Mouse (Mus musculus) embryonic facial prominence, embryonic 13.5 days (tissue): ENCODE data around the gene Nrap. TPM values are rescaled to one million over a fixed set of nuclear protein-coding genes. Genes with fewer than 3 reads are reported as not detected.

Source experiments
- ATAC-seq: fragments of 200-750 bp; cut with Nextera tagmentation; 2 replicates; pipeline ENCODE4 v1.8.0; 2017; ENCODE audit warnings: low read depth; ENCODE audit not compliant: insufficient number of reproducible peaks, insufficient read depth, low FRiP score, low TSS enrichment
- H3K27ac ChIP-seq: fragments of 300-500 bp; sonication (generic); 2 replicates; pipeline ENCODE4 v1.5.1; 2015; ENCODE audit warnings: moderate library complexity, mild to moderate bottlenecking, inconsistent platforms
- H3K27me3 ChIP-seq: fragments of 300-500 bp; sonication (generic); 2 replicates; pipeline ENCODE4 v1.6.1; 2015; ENCODE audit warnings: mild to moderate bottlenecking, inconsistent platforms
- H3K36me3 ChIP-seq: fragments of 300-500 bp; sonication (generic); 2 replicates; pipeline ENCODE4 v1.6.1; 2015; ENCODE audit warnings: mild to moderate bottlenecking, inconsistent platforms
- H3K4me1 ChIP-seq: fragments of 300-500 bp; sonication (generic); 2 replicates; pipeline ENCODE4 v1.6.1; 2015; ENCODE audit warnings: inconsistent platforms
- H3K4me2 ChIP-seq: fragments of 300-500 bp; sonication (generic); 2 replicates; pipeline ENCODE4 v1.6.1; 2015; ENCODE audit warnings: moderate library complexity, mild to moderate bottlenecking, inconsistent platforms
- H3K4me3 ChIP-seq: fragments of 300-500 bp; sonication (generic); 2 replicates; pipeline ENCODE4 v1.5.1; 2015; ENCODE audit warnings: mild to moderate bottlenecking, inconsistent platforms
- H3K9ac ChIP-seq: fragments of 300-500 bp; sonication (generic); 2 replicates; pipeline ENCODE4 v1.6.1; 2015; ENCODE audit warnings: mild to moderate bottlenecking, inconsistent platforms
- H3K9me3 ChIP-seq: fragments of 300-500 bp; sonication (generic); 2 replicates; pipeline ENCODE4 v1.6.1; 2016; ENCODE audit warnings: inconsistent platforms
- WGBS: fragments of 180-500 bp; shearing (Covaris S2); methylation state at CpG from one replicate; pipeline ENCODE4 v1.1.7; 2015; ENCODE audit warnings: mixed read lengths; 5-methylcytosine and 5-hydroxymethylcytosine counted together
- polyA plus RNA-seq: library from polyadenylated mRNA; unstranded; fragments of >200 nt; fragmentation: Nextera tagmentation; extraction: Ambion mirVana; gene quantifications from 2 replicates; pipeline ENCODE4 v1.2.1, GENCODE M21; 2015

Gene Nrap
- polyA plus RNA-seq, 1 experiment from 2014 or later: 0.10 TPM

GRCm38 (mm10) chr19:56326243-56326855 is 63.5 kb downstream of the Nrap start:
- WGBS: 53% methylated on average over 21 of the region's 21 CpGs
- no peak overlapping the region for H3K27ac ChIP-seq
- no peak for ATAC-seq
- H3K4me1 ChIP-seq: peaks cover 13% of the 10 kb centered on the region
- H3K9me3 ChIP-seq: no peaks in the 10 kb centered on the region
- H3K4me3 ChIP-seq: no peak overlapping the region
- H3K36me3 ChIP-seq: no peaks in the 10 kb centered on the region
- 0 out of 2 replicates have a peak, but pooled peaks cover 3% of the 10 kb centered on the region for H3K27me3 ChIP-seq
- H3K9ac ChIP-seq: no peak overlapping the region
- H3K4me2 ChIP-seq: no peak overlapping the region

GRCm38 (mm10) chr19:56325676-56326075 is 64.2 kb downstream of the Nrap start:
- Histone ChIP-seq H3K4me1 (peaks cover 20% of the 10 kb centered on the region), H3K27ac (no peak overlapping the region), H3K4me2 (no peak overlapping the region), H3K9ac (no peak overlapping the region), H3K36me3 (no peaks in the 10 kb centered on the region), H3K4me3 (no peak overlapping the region), H3K27me3 (0 out of 2 replicates have a peak, but pooled peaks cover 3% of the 10 kb centered on the region), H3K9me3 (no peaks in the 10 kb centered on the region)
- ATAC-seq: no peak
- WGBS: 64% methylated on average over 10 of the region's 10 CpGs

GRCm38 (mm10) chr19:56321303-56321920 is 68.4 kb downstream of the Nrap start:
- Histone ChIP-seq H3K27me3 (0 out of 2 replicates have a peak, but pooled peaks cover 3% of the 10 kb centered on the region), H3K9ac (no peak overlapping the region), H3K27ac (no peak overlapping the region), H3K36me3 (no peaks in the 10 kb centered on the region), H3K9me3 (no peaks in the 10 kb centered on the region), H3K4me1 (peaks cover 35% of the 10 kb centered on the region), H3K4me2 (no peak overlapping the region), H3K4me3 (no peak overlapping the region)
- ATAC-seq: no peak
- WGBS: 58% methylated on average over 12 of the region's 12 CpGs

GRCm38 (mm10) chr19:56320186-56320860 is 69.5 kb downstream of the Nrap start:
- peak overlapping the region; percentile 58 for H3K4me2 ChIP-seq
- ATAC-seq: no peak
- 0 out of 2 replicates have a peak overlapping the region, but pooled peaks have one; percentile 40 for H3K9ac ChIP-seq
- WGBS: 13% methylated on average over 26 of the region's 26 CpGs
- H3K9me3 ChIP-seq: no peaks in the 10 kb centered on the region
- H3K4me1 ChIP-seq: peaks cover 31% of the 10 kb centered on the region
- peak overlapping the region; percentile 23 for H3K4me3 ChIP-seq
- H3K27me3 ChIP-seq: 0 out of 2 replicates have a peak, but pooled peaks cover 3% of the 10 kb centered on the region
- peak overlapping the region; percentile 51; the same call in 1 of the 2 replicates for H3K27ac ChIP-seq
- no peaks in the 10 kb centered on the region for H3K36me3 ChIP-seq

GRCm38 (mm10) chr19:56319629-56320028 is 70.2 kb downstream of the Nrap start:
- 84% methylated on average over 6 of the region's 6 CpGs for WGBS
- Histone ChIP-seq H3K4me1 (peaks cover 31% of the 10 kb centered on the region), H3K4me2 (peak overlapping the region; percentile 58; the same call in 1 of the 2 replicates), H3K27ac (no peak overlapping the region), H3K9ac (no peak overlapping the region), H3K36me3 (no peaks in the 10 kb centered on the region), H3K4me3 (no peak overlapping the region), H3K27me3 (0 out of 2 replicates have a peak, but pooled peaks cover 3% of the 10 kb centered on the region), H3K9me3 (no peaks in the 10 kb centered on the region)
- no peak for ATAC-seq

- Histone ChIP-seq H3K4me1 (peaks cover 31% of the 10 kb centered on the region), H3K9ac (no peak overlapping the region), H3K36me3 (no peaks in the 10 kb centered on the region), H3K27ac (no peak overlapping the region), H3K9me3 (no peaks in the 10 kb centered on the region), H3K4me2 (no peak overlapping the region), H3K4me3 (no peak overlapping the region), H3K27me3 (0 out of 2 replicates have a peak, but pooled peaks cover under 1% of the 10 kb centered on the region)
- WGBS: 89% methylated on average over 7 of the region's 7 CpGs
- no peak for ATAC-seq
Measured at GRCm38 (mm10) chr19:56319219-56319618, 70.6 kb downstream of the Nrap start.

- H3K27ac ChIP-seq: no peak overlapping the region
- no peaks in the 10 kb centered on the region for H3K27me3 ChIP-seq
- H3K36me3 ChIP-seq: no peaks in the 10 kb centered on the region
- WGBS: 73% methylated on average over 3 of the region's 3 CpGs
- H3K4me1 ChIP-seq: peaks cover 28% of the 10 kb centered on the region
- no peak overlapping the region for H3K9ac ChIP-seq
- no peak overlapping the region for H3K4me2 ChIP-seq
- no peak overlapping the region for H3K4me3 ChIP-seq
- no peaks in the 10 kb centered on the region for H3K9me3 ChIP-seq
- ATAC-seq: no peak
Measured at GRCm38 (mm10) chr19:56316531-56316930, 73.3 kb downstream of the Nrap start.

- peaks cover 10% of the 10 kb centered on the region; the same call in 1 of the 2 replicates for H3K4me1 ChIP-seq
- H3K27me3 ChIP-seq: 0 out of 2 replicates have a peak, but pooled peaks cover 11% of the 10 kb centered on the region
- H3K9ac ChIP-seq: no peak overlapping the region
- no peak overlapping the region for H3K4me3 ChIP-seq
- ATAC-seq: no peak
- no peak overlapping the region for H3K4me2 ChIP-seq
- 0 out of 2 replicates have a peak overlapping the region, but pooled peaks have one; percentile 5 for H3K27ac ChIP-seq
- 65% methylated on average over 11 of the region's 11 CpGs for WGBS
- no peaks in the 10 kb centered on the region for H3K9me3 ChIP-seq
- H3K36me3 ChIP-seq: no peaks in the 10 kb centered on the region
Measured at GRCm38 (mm10) chr19:56300835-56301234, 89.0 kb downstream of the Nrap start.

GRCm38 (mm10) chr19:56297264-56297663 is 92.6 kb downstream of the Nrap start:
- Histone ChIP-seq H3K4me3 (no peak overlapping the region), H3K27ac (no peak overlapping the region), H3K4me2 (no peak overlapping the region), H3K27me3 (0 out of 2 replicates have a peak, but pooled peaks cover 15% of the 10 kb centered on the region), H3K9ac (no peak overlapping the region), H3K9me3 (no peaks in the 10 kb centered on the region), H3K36me3 (no peaks in the 10 kb centered on the region), H3K4me1 (peaks cover 27% of the 10 kb centered on the region)
- no peak for ATAC-seq
- 66% methylated on average over 3 of the region's 3 CpGs for WGBS

GRCm38 (mm10) chr19:56296668-56297067 is 93.2 kb downstream of the Nrap start:
- Histone ChIP-seq H3K27ac (no peak overlapping the region), H3K4me1 (peaks cover 33% of the 10 kb centered on the region), H3K4me2 (no peak overlapping the region), H3K9me3 (no peaks in the 10 kb centered on the region), H3K36me3 (no peaks in the 10 kb centered on the region), H3K27me3 (0 out of 2 replicates have a peak, but pooled peaks cover 15% of the 10 kb centered on the region), H3K9ac (0 out of 2 replicates have a peak overlapping the region, but pooled peaks have one; percentile 11), H3K4me3 (no peak overlapping the region)
- ATAC-seq: no peak
- WGBS: 82% methylated on average over 9 of the region's 9 CpGs

GRCm38 (mm10) chr19:56294654-56295399 is 95.0 kb downstream of the Nrap start:
- Histone ChIP-seq H3K4me2 (peak overlapping the region; percentile 22), H3K4me1 (peaks cover 36% of the 10 kb centered on the region), H3K4me3 (no peak overlapping the region), H3K27ac (no peak overlapping the region), H3K36me3 (no peaks in the 10 kb centered on the region), H3K9ac (no peak overlapping the region), H3K9me3 (no peaks in the 10 kb centered on the region), H3K27me3 (peaks cover 18% of the 10 kb centered on the region; the same call in 1 of the 2 replicates)
- WGBS: 48% methylated on average over 7 of the region's 7 CpGs
- peak; percentile 39; the same call in 1 of the 2 replicates for ATAC-seq
